Mouse (Mus musculus) limb, embryonic 15.5 days (tissue): ENCODE results near the gene Fgfr2. TPM values are rescaled to one million over a fixed set of nuclear protein-coding genes. Genes with fewer than 3 reads are reported as not detected.

ENCODE experiments used
- ATAC-seq: fragments of 200-750 bp; cut with Nextera tagmentation; 2 replicates; pipeline ENCODE4 v1.8.0; 2017; ENCODE audit warnings: low read depth, moderate TSS enrichment; ENCODE audit not compliant: insufficient number of reproducible peaks, low FRiP score, low TSS enrichment
- H3K27ac ChIP-seq: fragments of 300-500 bp; sonication (generic); 2 replicates; pipeline ENCODE4 v1.5.1; 2015; ENCODE audit warnings: moderate library complexity, mild to moderate bottlenecking, inconsistent platforms
- H3K27me3 ChIP-seq: fragments of 300-500 bp; sonication (generic); 2 replicates; pipeline ENCODE4 v1.6.1; 2015; ENCODE audit warnings: inconsistent platforms
- H3K36me3 ChIP-seq: fragments of 300-500 bp; sonication (generic); 2 replicates; pipeline ENCODE4 v1.6.1; 2015; ENCODE audit warnings: inconsistent platforms
- H3K4me1 ChIP-seq: fragments of 300-500 bp; sonication (generic); 2 replicates; pipeline ENCODE4 v1.6.1; 2015; ENCODE audit warnings: inconsistent platforms
- H3K4me2 ChIP-seq: fragments of 300-500 bp; sonication (generic); 2 replicates; pipeline ENCODE4 v1.6.1; 2015; ENCODE audit warnings: mild to moderate bottlenecking, inconsistent platforms
- H3K4me3 ChIP-seq: fragments of 300-500 bp; sonication (generic); 2 replicates; pipeline ENCODE4 v1.5.1; 2015; ENCODE audit warnings: mild to moderate bottlenecking, inconsistent platforms
- H3K9ac ChIP-seq: fragments of 300-500 bp; sonication (generic); 2 replicates; pipeline ENCODE4 v1.6.1; 2015; ENCODE audit warnings: inconsistent platforms
- H3K9me3 ChIP-seq: fragments of 300-500 bp; sonication (generic); 2 replicates; pipeline ENCODE4 v1.6.1; 2016; ENCODE audit warnings: inconsistent platforms
- WGBS: fragments of 180-500 bp; shearing (Covaris S2); methylation state at CpG from one replicate; pipeline ENCODE4 v1.1.7; 2015; 5-methylcytosine and 5-hydroxymethylcytosine counted together
- polyA plus RNA-seq: library from polyadenylated mRNA; unstranded; fragments of >200 nt; fragmentation: Nextera tagmentation; extraction: Ambion mirVana; gene quantifications from 2 replicates; pipeline ENCODE4 v1.2.1, GENCODE M21; 2015

Gene Fgfr2
- polyA plus RNA-seq, 1 experiment from 2014 or later, result 101 TPM

- no peak overlapping the region for H3K9ac ChIP-seq
- no peak overlapping the region for H3K4me2 ChIP-seq
- H3K27ac ChIP-seq, result no peak overlapping the region
- H3K9me3 ChIP-seq, result no peaks in the 10 kb centered on the region
- H3K27me3 ChIP-seq, result no peaks in the 10 kb centered on the region
- no peak for ATAC-seq
- H3K4me3 ChIP-seq, result no peak overlapping the region
- H3K36me3 ChIP-seq, result no peaks in the 10 kb centered on the region
- no peaks in the 10 kb centered on the region for H3K4me1 ChIP-seq
- WGBS, result 81% methylated on average over 5 of the region's 5 CpGs
Observed at GRCm38 (mm10) chr7:132067951-132068350, 1055.2 kb downstream of the Fgfr2 start.

DNA sequence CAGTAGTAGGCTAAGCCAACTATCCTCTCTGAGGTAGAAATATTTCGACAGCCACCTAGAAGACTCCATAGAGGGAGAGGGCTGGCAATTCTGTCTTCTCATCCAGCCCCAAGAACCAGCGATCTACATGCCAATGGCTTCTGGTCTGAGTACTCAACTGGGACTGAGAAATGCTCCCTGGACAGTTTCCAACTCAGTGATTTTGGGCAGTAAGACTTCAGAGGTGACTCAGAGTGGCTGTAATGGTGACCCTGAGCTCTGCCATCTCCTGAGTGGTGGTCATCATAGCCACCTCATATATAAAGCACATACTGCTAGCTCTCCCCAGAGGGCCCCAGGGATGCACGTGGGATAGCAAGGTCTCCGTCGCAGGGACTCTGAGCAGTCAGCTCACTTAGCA, 1055.6 kb downstream of the Fgfr2 start:
- no peaks in the 10 kb centered on the region for H3K4me1 ChIP-seq
- no peaks in the 10 kb centered on the region for H3K9me3 ChIP-seq
- H3K27ac ChIP-seq, result no peak overlapping the region
- H3K27me3 ChIP-seq, result no peaks in the 10 kb centered on the region
- ATAC-seq, result no peak
- H3K36me3 ChIP-seq, result no peaks in the 10 kb centered on the region
- WGBS, result 76% methylated on average over 5 of the region's 5 CpGs
- H3K9ac ChIP-seq, result no peak overlapping the region
- H3K4me2 ChIP-seq, result no peak overlapping the region
- H3K4me3 ChIP-seq, result no peak overlapping the region

DNA sequence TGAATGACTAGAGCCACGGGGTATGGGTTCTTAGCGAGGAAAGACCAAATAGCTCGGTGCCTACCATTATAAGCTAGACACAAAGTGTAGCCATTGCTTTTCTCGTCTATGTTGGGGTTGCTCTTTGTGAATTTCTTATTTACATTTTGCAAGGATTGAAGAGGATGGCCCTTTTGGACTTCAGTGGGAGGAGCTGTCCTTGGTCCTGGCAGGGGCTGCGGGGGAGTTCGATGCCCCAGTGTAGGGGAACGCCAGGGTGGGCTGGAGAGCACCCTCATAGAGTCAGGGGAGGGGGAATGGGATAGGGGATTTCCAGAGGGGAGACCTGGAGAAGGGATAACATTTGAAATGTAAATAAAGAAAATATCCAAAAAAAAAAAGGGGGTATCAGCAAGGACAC, 1063.0 kb downstream of the Fgfr2 start:
- H3K4me1 ChIP-seq, result no peaks in the 10 kb centered on the region
- ATAC-seq, result no peak
- H3K9me3 ChIP-seq, result no peaks in the 10 kb centered on the region
- no peaks in the 10 kb centered on the region for H3K27me3 ChIP-seq
- 74% methylated on average over 7 of the region's 7 CpGs for WGBS
- H3K9ac ChIP-seq, result no peak overlapping the region
- no peaks in the 10 kb centered on the region for H3K36me3 ChIP-seq
- H3K4me3 ChIP-seq, result no peak overlapping the region
- H3K27ac ChIP-seq, result no peak overlapping the region
- no peak overlapping the region for H3K4me2 ChIP-seq

DNA sequence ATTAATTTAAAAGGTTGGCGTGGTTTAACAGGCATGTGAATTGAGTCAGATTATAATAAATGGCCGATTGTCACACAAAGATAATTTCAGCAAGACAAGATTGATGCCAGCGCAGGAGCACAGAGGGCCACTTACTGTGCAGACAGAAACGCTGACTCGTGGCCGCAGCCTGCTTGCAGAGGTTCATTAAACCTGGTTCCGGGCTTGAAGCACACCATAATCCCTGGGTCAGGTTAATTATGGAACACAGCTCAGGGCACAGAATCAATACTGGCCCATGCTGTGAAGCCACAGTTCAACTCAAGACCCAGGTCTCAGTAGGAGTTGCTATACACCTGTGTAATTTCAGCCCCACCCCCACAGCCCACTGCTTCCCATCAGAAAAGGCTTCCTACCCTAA, 1066.6 kb downstream of the Fgfr2 start:
- Histone ChIP-seq H3K27ac (no peak overlapping the region), H3K4me2 (no peak overlapping the region), H3K4me3 (no peak overlapping the region), H3K27me3 (no peaks in the 10 kb centered on the region), H3K9me3 (no peaks in the 10 kb centered on the region), H3K36me3 (0 out of 2 replicates have a peak, but pooled peaks cover 5% of the 10 kb centered on the region), H3K4me1 (no peaks in the 10 kb centered on the region), H3K9ac (no peak overlapping the region)
- ATAC-seq, result no peak
- 39% methylated on average over 7 of the region's 7 CpGs for WGBS

GRCm38 (mm10) chr7:132046662-132047061, 1076.5 kb downstream of the Fgfr2 start:
- 30% methylated on average over 4 of the region's 4 CpGs for WGBS
- Histone ChIP-seq H3K9me3 (no peaks in the 10 kb centered on the region), H3K36me3 (no peaks in the 10 kb centered on the region), H3K4me3 (no peak overlapping the region), H3K27ac (no peak overlapping the region), H3K9ac (no peak overlapping the region), H3K4me2 (no peak overlapping the region), H3K4me1 (no peaks in the 10 kb centered on the region), H3K27me3 (no peaks in the 10 kb centered on the region)
- no peak for ATAC-seq

- no peak overlapping the region for H3K27ac ChIP-seq
- 38% methylated on average over 6 of the region's 6 CpGs for WGBS
- H3K27me3 ChIP-seq, result no peaks in the 10 kb centered on the region
- H3K4me2 ChIP-seq, result no peak overlapping the region
- H3K9me3 ChIP-seq, result no peaks in the 10 kb centered on the region
- no peak for ATAC-seq
- H3K9ac ChIP-seq, result no peak overlapping the region
- no peak overlapping the region for H3K4me3 ChIP-seq
- H3K36me3 ChIP-seq, result no peaks in the 10 kb centered on the region
- H3K4me1 ChIP-seq, result peaks cover 8% of the 10 kb centered on the region; the same call in 1 of the 2 replicates
Observed at GRCm38 (mm10) chr7:132031940-132032531, 1091.1 kb downstream of the Fgfr2 start.

- H3K36me3 ChIP-seq, result no peaks in the 10 kb centered on the region
- ATAC-seq, result no peak
- H3K27me3 ChIP-seq, result no peaks in the 10 kb centered on the region
- H3K4me2 ChIP-seq, result no peak overlapping the region
- no peak overlapping the region for H3K9ac ChIP-seq
- H3K4me3 ChIP-seq, result no peak overlapping the region
- peaks cover 8% of the 10 kb centered on the region; the same call in 1 of the 2 replicates for H3K4me1 ChIP-seq
- 57% methylated on average over 6 of the region's 6 CpGs for WGBS
- H3K27ac ChIP-seq, result no peak overlapping the region
- no peaks in the 10 kb centered on the region for H3K9me3 ChIP-seq
Observed at GRCm38 (mm10) chr7:132026671-132027070, 1096.5 kb downstream of the Fgfr2 start.

GRCm38 (mm10) chr7:132025591-132025990, 1097.6 kb downstream of the Fgfr2 start:
- Histone ChIP-seq H3K4me3 (no peak overlapping the region), H3K4me2 (no peak overlapping the region), H3K9ac (no peak overlapping the region), H3K4me1 (peaks cover 6% of the 10 kb centered on the region; the same call in 1 of the 2 replicates), H3K27me3 (no peaks in the 10 kb centered on the region), H3K27ac (no peak overlapping the region), H3K36me3 (no peaks in the 10 kb centered on the region), H3K9me3 (no peaks in the 10 kb centered on the region)
- no peak for ATAC-seq
- 64% methylated on average over 6 of the region's 6 CpGs for WGBS

DNA sequence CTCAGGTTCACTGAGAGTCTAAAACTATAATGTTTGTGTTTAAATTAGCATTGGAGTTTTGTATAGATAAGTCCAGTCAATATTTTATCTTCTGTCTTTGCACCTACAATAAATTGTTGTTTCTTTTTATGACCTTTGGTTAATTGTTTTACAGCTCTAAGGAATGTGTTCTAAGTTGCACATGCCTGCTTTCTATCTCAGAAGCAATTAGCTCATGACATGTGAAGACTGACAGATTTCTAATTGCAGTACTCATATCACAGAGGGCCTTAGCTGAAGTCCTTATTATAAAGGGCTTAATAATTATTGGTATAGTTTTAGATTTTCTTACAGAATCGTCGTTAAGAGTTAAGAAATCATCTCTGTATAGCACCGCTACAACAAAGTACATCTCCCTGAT, 1107.2 kb downstream of the Fgfr2 start:
- no peak overlapping the region for H3K4me3 ChIP-seq
- H3K36me3 ChIP-seq, result no peaks in the 10 kb centered on the region
- no peak for ATAC-seq
- no peak overlapping the region for H3K4me2 ChIP-seq
- H3K27me3 ChIP-seq, result no peaks in the 10 kb centered on the region
- no peak overlapping the region for H3K9ac ChIP-seq
- H3K4me1 ChIP-seq, result no peaks in the 10 kb centered on the region
- H3K27ac ChIP-seq, result no peak overlapping the region
- WGBS, result 58% methylated on average over 3 of the region's 3 CpGs
- H3K9me3 ChIP-seq, result no peaks in the 10 kb centered on the region

- H3K4me3 ChIP-seq, result no peak overlapping the region
- H3K4me1 ChIP-seq, result no peaks in the 10 kb centered on the region
- no peaks in the 10 kb centered on the region for H3K9me3 ChIP-seq
- H3K36me3 ChIP-seq, result no peaks in the 10 kb centered on the region
- H3K9ac ChIP-seq, result no peak overlapping the region
- H3K4me2 ChIP-seq, result no peak overlapping the region
- no peak for ATAC-seq
- H3K27me3 ChIP-seq, result no peaks in the 10 kb centered on the region
- WGBS, result 5% methylated on average over 3 of the region's 3 CpGs
- no peak overlapping the region for H3K27ac ChIP-seq
Observed at GRCm38 (mm10) chr7:132015193-132015592, 1108.0 kb downstream of the Fgfr2 start.

DNA sequence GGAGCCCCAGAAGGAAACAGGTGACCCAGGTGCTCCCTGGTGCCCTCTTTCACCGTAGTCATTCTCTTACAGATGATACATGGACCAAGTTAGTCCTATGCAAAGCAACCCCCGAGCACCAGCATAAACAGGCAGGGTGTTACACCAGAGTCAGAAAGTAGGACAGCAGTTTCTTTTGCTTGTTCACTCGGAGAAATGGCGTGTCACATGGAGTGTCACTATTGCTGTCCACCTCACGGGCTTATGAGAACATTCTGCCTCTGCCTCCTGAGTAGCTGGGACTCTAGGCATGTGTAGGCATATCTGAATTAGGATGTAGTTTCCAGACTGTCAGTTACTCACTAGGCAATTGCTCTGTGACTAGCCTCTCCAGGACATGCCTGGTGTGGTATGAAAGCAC, 1109.2 kb downstream of the Fgfr2 start:
- ATAC-seq, result no peak
- 79% methylated on average over 5 of the region's 5 CpGs for whole genome bisulfite sequencing
- Histone ChIP-seq H3K9ac (no peak overlapping the region), H3K36me3 (no peaks in the 10 kb centered on the region), H3K4me3 (no peak overlapping the region), H3K4me1 (no peaks in the 10 kb centered on the region; the same call in 1 of the 2 replicates), H3K27me3 (no peaks in the 10 kb centered on the region), H3K4me2 (no peak overlapping the region), H3K27ac (no peak overlapping the region), H3K9me3 (no peaks in the 10 kb centered on the region)

GRCm38 (mm10) chr7:132012969-132013679, 1110.0 kb downstream of the Fgfr2 start:
- ATAC-seq, result no peak
- no peak overlapping the region for H3K27ac ChIP-seq
- no peaks in the 10 kb centered on the region for H3K27me3 ChIP-seq
- H3K4me3 ChIP-seq, result no peak overlapping the region
- H3K4me1 ChIP-seq, result no peaks in the 10 kb centered on the region; the same call in 1 of the 2 replicates
- H3K36me3 ChIP-seq, result no peaks in the 10 kb centered on the region
- no peak overlapping the region for H3K4me2 ChIP-seq
- H3K9me3 ChIP-seq, result no peaks in the 10 kb centered on the region
- WGBS, result 25% methylated on average over 1 of the region's 1 CpGs
- H3K9ac ChIP-seq, result no peak overlapping the region
